Mouse (Mus musculus) embryonic fibroblast, embryonic 13.5 days (primary cell): ENCODE results near the gene Slc16a10. TPM values are rescaled to one million over a fixed set of nuclear protein-coding genes. Genes with fewer than 3 reads are reported as not detected.

Experiments
- H3K27ac ChIP-seq: 2 replicates; pipeline ENCODE4 v1.5.1; 2012; ENCODE audit warnings: low read length, control low read depth, inconsistent platforms; ENCODE audit not compliant: insufficient read depth
- H3K4me1 ChIP-seq: 2 replicates; pipeline ENCODE4 v1.6.1; 2011; ENCODE audit warnings: low read length; ENCODE audit not compliant: control insufficient read depth, insufficient read depth
- H3K4me3 ChIP-seq: 2 replicates; pipeline ENCODE4 v1.5.1; 2011; ENCODE audit warnings: mild to moderate bottlenecking, control low read depth, low read length; ENCODE audit not compliant: insufficient read depth
- CTCF ChIP-seq: IDR thresholded peaks from 2 replicates; pipeline ENCODE4 v1.5.1; 2011; ENCODE audit warnings: mild to moderate bottlenecking, control low read depth, low read length, moderate library complexity, borderline replicate concordance; ENCODE audit not compliant: insufficient read depth
- POLR2A ChIP-seq: IDR thresholded peaks from 2 replicates; pipeline ENCODE4 v1.6.1; 2011; ENCODE audit warnings: low read depth, mild to moderate bottlenecking, control low read depth, low read length, moderate library complexity
- polyA plus RNA-seq: library from polyadenylated mRNA; stranded (reverse); fragments of >200 nt; gene quantifications from 2 replicates; pipeline ENCODE4 v1.2.4, GENCODE M21; 2011; ENCODE audit warnings: low read depth; ENCODE audit not compliant: missing spikeins, insufficient read length

Gene Slc16a10
- polyA plus RNA-seq, 1 experiment: 1.8 TPM

DNA sequence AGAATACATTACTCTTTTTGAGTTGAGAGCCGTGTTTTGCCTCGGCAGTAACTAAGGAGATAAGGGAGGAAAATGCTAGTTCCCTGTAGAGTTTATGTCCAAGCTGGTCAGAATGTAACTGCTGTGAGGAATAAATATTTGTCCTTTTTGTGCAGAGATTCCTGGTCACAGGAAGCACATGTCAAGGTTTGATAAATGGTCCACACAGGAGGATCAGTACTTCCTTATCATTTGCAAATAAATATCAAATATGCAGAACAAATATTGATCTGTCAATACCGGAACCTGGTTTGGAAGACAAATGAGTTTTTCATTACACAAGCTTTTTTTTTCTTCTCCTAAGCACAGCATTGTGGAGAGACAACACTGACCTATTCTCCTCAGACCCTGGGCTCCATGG, 90.1 kb downstream of the Slc16a10 start:
- TF ChIP-seq POLR2A: no peak
- no peak for TF ChIP-seq CTCF
- H3K27ac ChIP-seq: no peak overlapping the region
- H3K4me3 ChIP-seq: no peak overlapping the region
- no peaks in the 10 kb centered on the region for H3K4me1 ChIP-seq

DNA sequence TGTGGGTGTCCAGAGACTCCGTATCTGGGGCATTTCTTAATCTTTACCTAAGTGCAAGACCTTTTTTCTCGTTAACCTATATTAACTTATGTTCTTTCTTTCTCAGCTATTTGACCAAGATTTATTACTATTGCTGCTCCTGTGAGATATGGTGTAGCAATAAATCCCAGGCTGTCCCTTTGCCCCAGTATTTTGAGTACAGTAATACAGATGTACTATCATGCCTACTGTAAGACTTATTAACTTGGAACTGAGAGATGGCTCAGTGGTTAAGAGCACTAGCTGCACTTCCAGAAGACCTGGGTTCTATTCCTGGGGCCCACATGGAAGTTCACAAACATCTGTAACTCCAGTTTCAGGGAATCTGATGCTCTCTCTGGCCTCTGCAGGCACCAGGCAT, 91.3 kb downstream of the Slc16a10 start:
- Histone ChIP-seq H3K27ac (no peak overlapping the region), H3K4me3 (no peak overlapping the region), H3K4me1 (no peaks in the 10 kb centered on the region)
- TF ChIP-seq CTCF (no peak), POLR2A (no peak)

DNA sequence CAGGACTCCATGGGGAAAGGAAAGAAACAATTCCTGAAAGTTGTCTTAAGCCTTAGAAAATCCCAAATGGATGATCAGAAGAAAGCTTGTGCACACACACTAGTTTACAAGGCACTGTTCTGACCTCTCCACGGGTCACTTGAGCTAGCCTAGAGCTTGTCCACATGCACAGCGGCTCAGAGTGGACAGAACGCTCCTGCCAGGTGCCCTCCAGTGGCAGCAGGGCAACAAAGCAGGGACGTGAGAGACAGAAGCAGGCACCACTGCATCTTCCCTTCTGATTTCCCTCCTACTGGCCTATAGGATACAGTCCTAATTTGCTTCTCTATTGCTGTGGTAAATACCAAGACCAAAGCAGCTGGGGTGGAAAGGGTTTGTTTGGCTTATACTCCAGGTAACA, 100.7 kb downstream of the Slc16a10 start:
- no peaks in the 10 kb centered on the region for H3K4me1 ChIP-seq
- H3K4me3 ChIP-seq: no peak overlapping the region
- H3K27ac ChIP-seq: no peak overlapping the region
- TF ChIP-seq POLR2A (no peak), CTCF (peak; percentile 83)

DNA sequence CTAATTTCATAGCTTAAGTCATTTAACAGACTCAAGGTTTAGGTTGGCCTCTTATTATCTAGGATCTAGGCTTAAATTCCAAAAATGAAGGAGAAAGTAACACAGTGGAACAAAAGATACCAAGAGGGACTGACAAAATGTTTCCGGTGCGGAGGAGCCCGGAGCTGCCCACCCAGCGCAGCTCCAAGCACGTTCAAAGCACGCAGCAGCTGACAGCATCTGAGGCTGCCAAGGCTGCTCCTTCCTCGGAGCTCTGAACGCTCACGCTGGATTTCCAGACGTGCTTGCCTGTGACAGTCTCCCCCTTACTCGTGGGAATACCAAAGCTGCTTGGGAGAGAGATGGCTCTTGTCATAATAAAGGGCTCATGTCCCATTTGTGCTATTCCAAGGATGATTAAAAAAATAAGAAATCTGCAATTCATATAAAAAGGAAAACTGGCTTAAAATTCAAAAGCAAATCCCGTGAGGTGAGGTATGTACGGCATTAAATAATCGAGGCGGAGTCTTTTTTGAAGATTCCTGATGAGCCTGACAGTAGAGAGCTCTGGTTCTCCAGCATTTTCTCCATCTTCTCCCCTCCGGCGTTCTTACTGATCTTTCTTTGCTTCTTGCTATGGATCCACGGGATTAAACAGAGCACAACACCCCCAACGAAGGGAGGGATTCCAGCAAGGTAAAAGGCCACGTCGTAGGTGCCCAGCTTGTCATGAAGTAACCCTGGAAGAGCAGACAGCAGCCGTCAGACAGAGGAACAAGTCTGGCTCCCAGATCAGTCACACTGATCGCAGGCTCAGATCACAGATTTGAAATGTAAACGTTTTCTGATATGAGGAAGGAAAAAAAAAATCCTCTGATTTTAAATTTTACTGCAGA, 105.1 kb downstream of the Slc16a10 start:
- Histone ChIP-seq H3K4me3 (no peak overlapping the region), H3K4me1 (no peaks in the 10 kb centered on the region), H3K27ac (no peak overlapping the region)
- TF ChIP-seq CTCF (no peak), POLR2A (no peak)

DNA sequence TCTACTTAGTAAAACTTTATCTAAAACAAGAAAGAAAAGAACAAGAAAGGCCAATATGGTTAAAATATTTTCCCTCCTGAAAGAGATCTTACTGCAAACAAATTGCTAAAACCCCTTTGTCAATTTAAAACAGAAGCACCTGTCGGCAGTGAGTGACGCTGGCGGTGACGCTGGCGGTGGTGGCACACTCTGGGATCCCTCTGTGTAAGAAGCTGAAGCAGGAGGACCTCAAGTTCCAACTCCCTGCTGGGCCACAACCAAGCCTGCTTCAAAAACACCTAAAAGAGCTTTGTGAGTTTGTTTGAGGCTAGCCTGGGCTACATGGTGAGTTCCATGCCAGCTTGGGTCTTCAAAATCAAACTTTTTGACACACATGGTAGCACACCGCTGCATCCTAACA, 107.1 kb downstream of the Slc16a10 start:
- Histone ChIP-seq H3K4me1 (no peaks in the 10 kb centered on the region), H3K4me3 (no peak overlapping the region), H3K27ac (no peak overlapping the region)
- TF ChIP-seq POLR2A: no peak
- no peak for TF ChIP-seq CTCF

DNA sequence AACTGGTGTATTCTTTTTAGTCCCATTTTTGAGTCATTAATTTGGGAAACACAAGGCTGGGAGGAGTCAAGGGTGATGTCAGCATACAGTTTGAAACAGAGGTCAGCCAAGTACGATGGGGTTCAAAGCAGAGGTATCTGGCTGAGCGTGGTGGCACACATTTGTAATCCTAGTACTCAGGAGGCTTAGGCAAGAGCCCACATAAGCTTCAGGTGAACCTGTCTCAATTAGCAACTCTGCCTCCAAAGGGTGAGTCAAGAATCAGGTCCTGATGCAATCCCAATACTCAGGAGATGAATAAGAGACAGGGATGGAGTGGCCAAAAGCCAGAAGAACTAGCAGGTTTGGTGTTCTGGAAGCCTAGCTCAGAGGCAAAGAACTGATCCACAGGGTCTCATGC, 109.2 kb downstream of the Slc16a10 start:
- H3K27ac ChIP-seq: no peak overlapping the region
- TF ChIP-seq POLR2A: no peak
- no peak overlapping the region for H3K4me3 ChIP-seq
- no peaks in the 10 kb centered on the region for H3K4me1 ChIP-seq

DNA sequence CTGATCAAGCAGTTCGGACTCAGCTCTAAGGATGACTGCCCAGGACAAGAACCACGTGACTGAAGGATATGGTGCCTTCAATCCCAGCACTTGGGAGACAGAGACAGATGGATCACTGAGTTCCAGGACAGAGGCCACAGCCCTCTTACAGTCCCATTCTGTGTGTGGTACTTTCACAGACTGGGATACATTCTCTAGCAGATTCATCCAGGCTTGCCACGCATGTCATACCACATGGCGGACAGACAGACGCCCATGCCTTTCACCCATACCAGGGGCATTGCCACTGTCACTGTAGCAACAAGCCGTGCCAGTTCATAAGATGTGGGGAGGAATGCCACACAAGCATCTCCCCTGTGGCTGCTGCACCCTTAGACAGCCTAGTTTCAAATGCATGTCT, 111.3 kb downstream of the Slc16a10 start:
- TF ChIP-seq POLR2A (no peak), CTCF (no peak)
- no peak overlapping the region for H3K27ac ChIP-seq
- H3K4me3 ChIP-seq: no peak overlapping the region
- H3K4me1 ChIP-seq: no peaks in the 10 kb centered on the region

DNA sequence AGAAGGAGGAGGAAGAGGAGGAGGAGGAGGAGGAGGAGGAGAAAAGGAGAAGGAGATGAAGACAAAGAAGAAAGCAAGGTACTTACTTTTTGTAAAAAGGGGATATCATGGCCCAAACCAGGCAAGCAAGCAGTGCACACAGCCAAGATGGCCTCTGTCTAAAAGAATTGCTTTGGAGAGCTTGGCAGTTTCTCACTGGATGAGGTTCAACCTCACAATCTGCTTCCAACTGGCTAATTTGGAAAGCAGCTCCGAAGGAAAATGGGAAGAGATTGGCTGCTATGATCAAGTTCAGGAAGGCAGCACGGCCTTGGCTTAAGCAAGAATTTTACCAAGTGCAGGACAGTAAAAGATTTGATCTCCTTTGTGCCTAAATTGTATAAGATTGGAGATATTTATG, 112.4 kb downstream of the Slc16a10 start:
- H3K4me3 ChIP-seq: no peak overlapping the region
- no peaks in the 10 kb centered on the region for H3K4me1 ChIP-seq
- no peak for TF ChIP-seq POLR2A
- TF ChIP-seq CTCF: no peak
- no peak overlapping the region for H3K27ac ChIP-seq

DNA sequence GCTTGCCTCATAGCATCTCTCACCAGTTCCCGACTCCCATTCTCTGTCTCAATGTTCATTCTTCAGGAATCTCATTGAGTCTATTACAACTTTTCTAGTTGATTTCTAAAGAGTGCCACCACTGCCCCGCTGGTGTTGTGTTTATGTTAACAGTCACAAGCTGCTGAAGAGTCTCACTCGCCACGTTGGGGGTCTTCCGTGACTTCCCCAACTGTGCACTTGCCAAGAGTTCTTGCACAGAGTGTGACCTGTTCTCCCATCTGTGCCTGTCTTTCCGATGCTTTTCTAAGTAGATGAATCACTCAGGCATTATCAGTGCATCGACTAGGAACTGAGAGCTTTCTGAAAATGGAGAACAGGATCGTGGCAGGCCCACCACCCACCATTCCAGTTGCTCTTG, 114.0 kb downstream of the Slc16a10 start:
- H3K4me1 ChIP-seq: no peaks in the 10 kb centered on the region
- TF ChIP-seq POLR2A: no peak
- no peak for TF ChIP-seq CTCF
- no peak overlapping the region for H3K27ac ChIP-seq

DNA sequence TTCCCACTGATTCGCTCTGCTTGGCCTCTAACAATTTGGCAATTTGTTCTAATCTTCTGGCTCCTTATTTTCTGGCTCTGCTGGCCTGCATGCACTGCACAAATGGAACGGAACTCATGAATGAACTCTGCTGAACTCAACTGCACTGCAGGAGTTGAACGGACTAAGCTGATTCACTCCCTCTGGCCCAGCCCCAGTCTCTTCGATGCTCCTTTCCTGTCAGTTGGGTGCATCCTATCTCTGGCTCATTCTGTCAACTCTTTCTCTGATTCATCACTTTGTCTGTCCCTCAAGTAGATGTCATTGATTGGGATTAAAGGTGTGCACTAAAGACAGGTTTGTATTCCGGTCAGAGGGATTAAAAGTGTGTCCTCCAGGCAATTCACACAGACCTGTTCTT, 115.5 kb downstream of the Slc16a10 start:
- no peak overlapping the region for H3K27ac ChIP-seq
- TF ChIP-seq POLR2A (no peak), CTCF (no peak)
- H3K4me1 ChIP-seq: no peaks in the 10 kb centered on the region
- H3K4me3 ChIP-seq: no peak overlapping the region

More for the DNA sequence above, 114.0 kb downstream of the Slc16a10 start:
- no peak overlapping the region for H3K4me3 ChIP-seq

DNA sequence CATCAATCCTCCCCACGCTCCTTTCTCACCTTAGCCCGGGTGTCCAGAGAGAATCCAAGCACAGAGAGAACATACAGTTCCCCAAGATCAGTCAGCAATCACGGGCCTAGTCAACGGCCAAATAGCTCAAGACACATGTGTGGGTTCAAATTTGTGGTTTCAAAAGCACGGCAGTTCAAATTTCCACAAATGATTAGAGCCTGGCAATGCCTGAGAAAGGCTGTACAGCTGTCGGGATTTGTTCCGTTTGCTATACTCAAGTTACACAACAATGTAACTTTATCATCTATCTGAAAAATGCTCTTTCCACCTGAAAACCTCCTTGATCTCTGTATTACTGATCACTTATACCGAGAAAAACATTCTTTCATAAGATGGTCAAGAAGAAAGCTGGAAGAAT, 116.5 kb downstream of the Slc16a10 start:
- H3K4me3 ChIP-seq: no peak overlapping the region
- no peak overlapping the region for H3K27ac ChIP-seq
- no peaks in the 10 kb centered on the region for H3K4me1 ChIP-seq
- TF ChIP-seq CTCF: no peak
- no peak for TF ChIP-seq POLR2A
